Mouse (Mus musculus) liver, adult 2 months (tissue): ENCODE data around the gene Gm3618.
"Not testable (repeated sequence)": the region's sequence is repeated elsewhere in the genome, so short reads cannot be mapped to it uniquely, and the experiment has no call there.

ENCODE experiments used
- CTCF ChIP-seq: fragments of 200-500 bp; IDR thresholded peaks from 2 replicates; pipeline ENCODE4 v1.5.1; 2011; ENCODE audit warnings: low read depth, low read length, control low read depth
- POLR2A ChIP-seq: fragments of 200-500 bp; IDR thresholded peaks from 2 replicates; pipeline ENCODE4 v1.6.1; 2011; ENCODE audit warnings: low read length, control low read depth; ENCODE audit not compliant: insufficient read depth; ENCODE audit errors: extremely low read depth

GRCm38 (mm10) chr14:6286931-6287715 lies 56.4 kb downstream of the Gm3618 start, which contains the start of gene Gm3411:
- TF ChIP-seq CTCF, POLR2A: not testable (repeated sequence)
